Mouse (Mus musculus) midbrain, embryonic 14.5 days (tissue): Measurements from ENCODE around the gene Tmsb4x. TPM values are rescaled to one million over a fixed set of nuclear protein-coding genes. Genes with fewer than 3 reads are reported as not detected.

Source experiments
- ATAC-seq: fragments of 200-750 bp; cut with Nextera tagmentation; 2 replicates; pipeline ENCODE4 v1.8.0; 2017; ENCODE audit warnings: moderate number of reproducible peaks, moderate library complexity; ENCODE audit not compliant: low FRiP score, low TSS enrichment
- DNase-seq: peaks from one replicate; pipeline ENCODE4 v3.0.0-alpha.2; 2015
- H3K27ac ChIP-seq: fragments of 300-500 bp; sonication (generic); replicated peaks from 2 replicates; pipeline ENCODE4 v1.5.1; 2014; ENCODE audit warnings: mild to moderate bottlenecking, low read depth, low read length, moderate library complexity
- H3K27me3 ChIP-seq: fragments of 300-500 bp; sonication (generic); 2 replicates; pipeline ENCODE4 v1.6.1; 2014; ENCODE audit warnings: low read length, control low read depth, mixed read lengths; ENCODE audit not compliant: control insufficient read depth, insufficient read depth
- H3K36me3 ChIP-seq: fragments of 300-500 bp; sonication (generic); 2 replicates; pipeline ENCODE4 v1.6.1; 2014; ENCODE audit warnings: low read length, control low read depth; ENCODE audit not compliant: control insufficient read depth, insufficient read depth
- H3K4me1 ChIP-seq: fragments of 300-500 bp; sonication (generic); 2 replicates; pipeline ENCODE4 v1.6.1; 2014; ENCODE audit warnings: mild to moderate bottlenecking, antibody characterized with exemption, low read length, control low read depth; ENCODE audit not compliant: control insufficient read depth, insufficient read depth
- H3K4me2 ChIP-seq: fragments of 300-500 bp; sonication (generic); 2 replicates; pipeline ENCODE4 v1.6.1; 2014; ENCODE audit warnings: mild to moderate bottlenecking, low read length, moderate library complexity
- H3K4me3 ChIP-seq: fragments of 300-500 bp; sonication (generic); replicated peaks from 2 replicates; pipeline ENCODE4 v1.5.1; 2014; ENCODE audit warnings: low read depth, low read length
- H3K9ac ChIP-seq: fragments of 300-500 bp; sonication (generic); replicated peaks from 2 replicates; pipeline ENCODE4 v1.6.1; 2014; ENCODE audit warnings: mild to moderate bottlenecking, low read length, moderate library complexity
- H3K9me3 ChIP-seq: fragments of 300-500 bp; sonication (generic); 2 replicates; pipeline ENCODE4 v1.6.1; 2016; ENCODE audit warnings: low read length, control low read depth, mixed read lengths; ENCODE audit not compliant: control insufficient read depth
- WGBS: fragments of 180-500 bp; shearing (Covaris S2); extraction: QIAGEN DNeasy Blood & Tissue Kit; methylation state at CpG from one replicate; pipeline ENCODE4 v1.1.7; 2014; 5-methylcytosine and 5-hydroxymethylcytosine counted together
- polyA plus RNA-seq: library from polyadenylated mRNA; unstranded; fragments of >200 nt; fragmentation: Nextera tagmentation; extraction: Ambion mirVana; gene quantifications from 2 replicates; pipeline ENCODE4 v1.2.1, GENCODE M21; 2014

Tmsb4x gene
- polyA plus RNA-seq, 1 experiment from 2014 or later: 5,114 TPM

GRCm38 (mm10) chrX:167175319-167175718 is 33.8 kb downstream of the Tmsb4x start:
- no peak for ATAC-seq
- Histone ChIP-seq H3K27ac (no peak overlapping the region), H3K4me1 (no peaks in the 10 kb centered on the region), H3K4me3 (no peak overlapping the region), H3K4me2 (no peak overlapping the region), H3K27me3 (peaks cover 10% of the 10 kb centered on the region; the same call in 1 of the 2 replicates), H3K9me3 (no peaks in the 10 kb centered on the region), H3K36me3 (no peaks in the 10 kb centered on the region), H3K9ac (no peak overlapping the region)
- no peak for DNase-seq
- WGBS: 80% methylated on average over 6 of the region's 6 CpGs

- Histone ChIP-seq H3K4me3 (no peak overlapping the region), H3K36me3 (no peaks in the 10 kb centered on the region), H3K9me3 (no peaks in the 10 kb centered on the region), H3K4me1 (no peaks in the 10 kb centered on the region), H3K27me3 (peaks cover 10% of the 10 kb centered on the region; the same call in 1 of the 2 replicates), H3K4me2 (no peak overlapping the region), H3K27ac (no peak overlapping the region), H3K9ac (no peak overlapping the region)
- 69% methylated on average over 3 of the region's 3 CpGs for WGBS
- DNase-seq (no peak), ATAC-seq (no peak)
These were observed 34.8 kb downstream of the Tmsb4x start for GRCm38 (mm10) chrX:167174311-167174710.

- Histone ChIP-seq H3K36me3 (no peaks in the 10 kb centered on the region), H3K4me1 (no peaks in the 10 kb centered on the region), H3K4me3 (no peak overlapping the region), H3K27ac (no peak overlapping the region), H3K9me3 (no peaks in the 10 kb centered on the region), H3K4me2 (no peak overlapping the region), H3K27me3 (peaks cover 10% of the 10 kb centered on the region; the same call in 1 of the 2 replicates), H3K9ac (no peak overlapping the region)
- no peak for ATAC-seq
- no peak for DNase-seq
- 80% methylated on average over 2 of the region's 2 CpGs for WGBS
These were observed 36.9 kb downstream of the Tmsb4x start for GRCm38 (mm10) chrX:167172256-167172655.

GRCm38 (mm10) chrX:167171281-167171680 is 37.8 kb downstream of the Tmsb4x start:
- Histone ChIP-seq H3K27me3 (peaks cover 10% of the 10 kb centered on the region; the same call in 1 of the 2 replicates), H3K9ac (no peak overlapping the region), H3K27ac (no peak overlapping the region), H3K4me1 (no peaks in the 10 kb centered on the region), H3K9me3 (no peaks in the 10 kb centered on the region), H3K4me3 (no peak overlapping the region), H3K36me3 (no peaks in the 10 kb centered on the region), H3K4me2 (no peak overlapping the region)
- 87% methylated on average over 2 of the region's 2 CpGs for WGBS
- DNase-seq: no peak
- ATAC-seq: no peak

GRCm38 (mm10) chrX:167167282-167167681 is 41.8 kb downstream of the Tmsb4x start:
- Histone ChIP-seq H3K4me2 (no peak overlapping the region), H3K27me3 (0 out of 2 replicates have a peak, but pooled peaks cover 3% of the 10 kb centered on the region), H3K9ac (no peak overlapping the region), H3K9me3 (no peaks in the 10 kb centered on the region), H3K36me3 (no peaks in the 10 kb centered on the region), H3K4me1 (no peaks in the 10 kb centered on the region), H3K27ac (no peak overlapping the region), H3K4me3 (no peak overlapping the region)
- ATAC-seq: no peak
- DNase-seq: no peak
- WGBS: 60% methylated on average over 2 of the region's 2 CpGs

GRCm38 (mm10) chrX:167166051-167166450 is 43.1 kb downstream of the Tmsb4x start:
- Histone ChIP-seq H3K4me3 (no peak overlapping the region), H3K36me3 (no peaks in the 10 kb centered on the region), H3K9ac (no peak overlapping the region), H3K27ac (no peak overlapping the region), H3K27me3 (no peaks in the 10 kb centered on the region), H3K4me1 (no peaks in the 10 kb centered on the region), H3K4me2 (no peak overlapping the region), H3K9me3 (no peaks in the 10 kb centered on the region)
- DNase-seq (no peak), ATAC-seq (no peak)
- 88% methylated on average over 1 of the region's 1 CpGs for WGBS

- H3K27ac ChIP-seq: no peak overlapping the region
- ATAC-seq (no peak), DNase-seq (no peak)
- peaks cover 9% of the 10 kb centered on the region; the same call in 1 of the 2 replicates for H3K27me3 ChIP-seq
- H3K9ac ChIP-seq: no peak overlapping the region
- WGBS: 89% methylated on average over 4 of the region's 4 CpGs
- H3K4me3 ChIP-seq: no peak overlapping the region
- H3K4me1 ChIP-seq: no peaks in the 10 kb centered on the region
- H3K9me3 ChIP-seq: no peaks in the 10 kb centered on the region
- no peaks in the 10 kb centered on the region for H3K36me3 ChIP-seq
- no peak overlapping the region for H3K4me2 ChIP-seq
These were observed 51.4 kb downstream of the Tmsb4x start for GRCm38 (mm10) chrX:167157691-167158090.

Other genes starting within 250 kb of the Tmsb4x start
- 0.07 TPM in 1 of 2 replicates, not detected in the other for gene Tlr8, start 55.0 kb upstream of the Tmsb4x start, polyA plus RNA-seq
- 0.07 and 0.84 TPM in 2 replicates for gene Tlr7, start 121.2 kb upstream of the Tmsb4x start, polyA plus RNA-seq
- 4.1 and 7.1 TPM in 2 replicates for gene Prps2, start 173.4 kb upstream of the Tmsb4x start, polyA plus RNA-seq